Mouse (Mus musculus): ENCODE data around the gene Mnt. TPM values are rescaled to one million over a fixed set of nuclear protein-coding genes. Genes with fewer than 3 reads are reported as not detected.

Mnt gene
- total RNA-seq, 2 experiments from 2014 or later, result 31.9 to 34.6 TPM

Small RNA genes within 50 kb of the gene (microRNA-seq; reads per million reads assigned to microRNA genes)
- gene Mir6926, result 1.3 to 2.0 reads per million in 2 experiments

Other genes with a start within 250 kb of the Mnt start
- gene Rap1gap2, start 220.0 kb upstream of the Mnt start, total RNA-seq (2021), result 100 to 1,000 TPM; 107 to 121 TPM
- gene Ccdc92b, start 211.3 kb upstream of the Mnt start, total RNA-seq (2021), result 10 to 100 TPM; 15.9 to 16.3 TPM
- gene Cluh, start 181.4 kb upstream of the Mnt start, total RNA-seq (2021), result 10 to 100 TPM; 68.2 to 74.1 TPM
- gene Pafah1b1, start 106.2 kb upstream of the Mnt start, total RNA-seq (2021), result 100 to 1,000 TPM; 370 to 417 TPM
- gene Mettl16, start 60.1 kb upstream of the Mnt start, total RNA-seq (2021), result 10 to 100 TPM; 22.5 to 24.3 TPM
- gene Sgsm2, start 66.1 kb downstream of the Mnt start, total RNA-seq (2021), result 10 to 100 TPM; 69.9 to 76.1 TPM
- gene Tsr1, start 67.2 kb downstream of the Mnt start, total RNA-seq (2021), result 10 to 100 TPM; 40.1 to 43.2 TPM
- gene Smg6, start 94.9 kb downstream of the Mnt start, total RNA-seq (2021), result 10 to 100 TPM; 24.0 to 27.0 TPM
- 100 to 1,000 TPM in 1 of 2 experiments, 10 to 100 TPM in 1; 87.4 to 104 TPM for gene Srr, start 95.0 kb downstream of the Mnt start, total RNA-seq (2021)

All from layer of hippocampus, postnatal 10 days (tissue).